Mouse (Mus musculus) ES-E14 (cell line): ENCODE results near the gene Fcrl5.

ENCODE experiments used
- CHD2 ChIP-seq: IDR thresholded peaks from 2 replicates; pipeline ENCODE4 v1.6.1; 2014; ENCODE audit warnings: mild to moderate bottlenecking, low read depth, low read length, inconsistent platforms
- HCFC1 ChIP-seq: IDR thresholded peaks from 2 replicates; pipeline ENCODE4 v1.6.1; 2012; ENCODE audit warnings: low read length, inconsistent platforms, borderline replicate concordance; ENCODE audit not compliant: insufficient read depth
- MAFK ChIP-seq: IDR thresholded peaks from 2 replicates; pipeline ENCODE4 v1.6.1; 2014; ENCODE audit warnings: mild to moderate bottlenecking, low read depth, low read length, inconsistent platforms; ENCODE audit not compliant: insufficient read depth
- ZNF384 ChIP-seq: IDR thresholded peaks from 2 replicates; pipeline ENCODE4 v1.6.1; 2012; ENCODE audit warnings: low read depth, low read length, inconsistent platforms

GRCm38 (mm10) chr3:87467416-87467815 lies 31.8 kb downstream of the Fcrl5 start:
- TF ChIP-seq MAFK, result no peak
- no peak for TF ChIP-seq ZNF384
- TF ChIP-seq CHD2, result no peak
- no peak for TF ChIP-seq HCFC1
